Mouse (Mus musculus) limb, embryonic 12.5 days (tissue): ENCODE results near the gene Sinhcaf. TPM values are rescaled to one million over a fixed set of nuclear protein-coding genes. Genes with fewer than 3 reads are reported as not detected.
"Not testable (repeated sequence)": the region's sequence is repeated elsewhere in the genome, so short reads cannot be mapped to it uniquely, and the experiment has no call there.

Experiments
- ATAC-seq: fragments of 200-750 bp; cut with Nextera tagmentation; 2 replicates; pipeline ENCODE4 v1.8.0; 2017; ENCODE audit warnings: low read depth, moderate TSS enrichment; ENCODE audit not compliant: insufficient number of reproducible peaks, insufficient read depth, low FRiP score, low TSS enrichment
- H3K27ac ChIP-seq: fragments of 300-500 bp; sonication (generic); 2 replicates; pipeline ENCODE4 v1.5.1; 2016; ENCODE audit warnings: mild to moderate bottlenecking, moderate library complexity
- H3K27me3 ChIP-seq: fragments of 300-500 bp; sonication (generic); 2 replicates; pipeline ENCODE4 v1.6.1; 2016; ENCODE audit warnings: mild to moderate bottlenecking, moderate library complexity
- H3K36me3 ChIP-seq: fragments of 300-500 bp; sonication (generic); 2 replicates; pipeline ENCODE4 v1.6.1; 2016; ENCODE audit warnings: mild to moderate bottlenecking, moderate library complexity
- H3K4me1 ChIP-seq: fragments of 300-500 bp; sonication (generic); replicated peaks from 2 replicates; pipeline ENCODE4 v1.6.1; 2016
- H3K4me2 ChIP-seq: fragments of 300-500 bp; sonication (generic); 2 replicates; pipeline ENCODE4 v1.6.1; 2016; ENCODE audit warnings: mild to moderate bottlenecking, moderate library complexity
- H3K4me3 ChIP-seq: fragments of 300-500 bp; sonication (generic); replicated peaks from 2 replicates; pipeline ENCODE4 v1.5.1; 2016; ENCODE audit warnings: mild to moderate bottlenecking
- H3K9ac ChIP-seq: fragments of 300-500 bp; sonication (generic); replicated peaks from 2 replicates; pipeline ENCODE4 v1.6.1; 2016; ENCODE audit warnings: mild to moderate bottlenecking, moderate library complexity
- H3K9me3 ChIP-seq: fragments of 300-500 bp; sonication (generic); 2 replicates; pipeline ENCODE4 v1.6.1; 2016; ENCODE audit warnings: mild to moderate bottlenecking, moderate library complexity
- WGBS: fragments of 180-500 bp; shearing (Covaris S2); methylation state at CpG from one replicate; pipeline ENCODE4 v1.1.7; 2016; 5-methylcytosine and 5-hydroxymethylcytosine counted together
- polyA plus RNA-seq: library from polyadenylated mRNA; unstranded; fragments of >200 nt; fragmentation: Nextera tagmentation; extraction: Ambion mirVana; gene quantifications from 2 replicates; pipeline ENCODE4 v1.2.1, GENCODE M21; 2016

Sinhcaf gene
- polyA plus RNA-seq = 152 and 167 TPM in 2 replicates

DNA sequence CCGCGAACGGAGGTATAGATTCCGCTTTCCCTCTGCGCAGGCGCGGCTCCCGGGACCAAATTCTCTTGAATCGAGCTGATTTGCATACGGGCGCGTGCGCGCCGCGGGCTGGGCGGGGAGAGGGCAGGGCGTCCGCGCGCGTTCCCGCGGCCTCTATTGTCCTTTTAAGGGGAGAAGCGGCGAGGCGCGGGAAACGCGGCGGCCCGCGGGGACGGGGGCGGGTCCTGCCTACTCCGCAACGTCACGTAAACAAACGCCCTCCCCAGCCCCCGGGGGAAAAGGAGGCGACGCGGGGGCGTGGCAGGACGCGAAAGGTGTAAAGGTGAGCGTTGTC is at the start of gene Sinhcaf:
Gene Sinhcaf (minus strand): TSS at position 59 of the 334 bp plus-strand sequence.
- H3K9ac ChIP-seq = peak within 1 kb of the TSS; percentile 97
- H3K9me3 ChIP-seq = no peaks in the 10 kb centered on the region
- no peaks in the 10 kb centered on the region for H3K27me3 ChIP-seq
- H3K4me1 ChIP-seq = peaks cover 18% of the 10 kb centered on the region; the same call in 1 of the 2 replicates
- H3K36me3 ChIP-seq = peaks cover 7% of the 10 kb centered on the region; the same call in 1 of the 2 replicates
- H3K4me2 ChIP-seq = peak within 1 kb of the TSS; percentile 60
- peak within 1 kb of the TSS; percentile 97 for H3K27ac ChIP-seq
- WGBS = under 1% methylated on average over 47 of the region's 47 CpGs
- H3K4me3 ChIP-seq = peak within 1 kb of the TSS; percentile 91
- peak; percentile 84 for ATAC-seq

DNA sequence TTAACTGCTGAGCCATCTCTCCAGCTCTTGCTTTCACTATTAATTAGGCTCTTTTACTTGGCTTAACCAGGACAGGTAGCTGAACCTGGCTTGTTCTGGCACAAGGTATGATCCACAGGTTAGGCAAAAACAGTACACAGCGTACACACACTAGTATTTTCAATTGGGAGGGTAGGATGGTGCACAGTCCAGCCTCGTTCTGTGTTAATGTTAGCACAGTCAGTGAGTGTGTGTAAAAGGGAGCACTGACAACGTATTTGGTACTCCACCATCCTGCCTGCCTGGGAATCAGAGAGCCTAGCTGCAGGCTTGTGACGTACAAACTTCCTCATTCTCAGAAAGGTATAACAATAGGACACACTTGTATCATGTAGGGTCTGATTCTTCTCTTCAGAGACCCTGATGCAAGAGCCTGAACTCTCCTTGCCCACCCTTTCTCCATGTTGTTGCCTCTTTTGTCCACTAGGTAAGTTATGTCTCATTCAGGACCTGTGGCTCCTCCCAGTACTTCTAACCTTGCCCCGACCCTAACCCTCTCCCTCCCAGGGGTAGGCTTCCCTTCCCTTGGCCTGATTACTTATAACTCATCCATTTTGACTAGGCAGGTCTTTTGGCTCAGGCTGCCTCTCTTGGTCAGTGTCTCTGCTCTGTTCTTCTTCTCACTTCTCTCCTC is 48.2 kb upstream of the Sinhcaf start:
- Histone ChIP-seq H3K4me1 (peaks cover 8% of the 10 kb centered on the region), H3K4me2 (no peak overlapping the region), H3K36me3 (peaks cover 29% of the 10 kb centered on the region), H3K9me3 (no peaks in the 10 kb centered on the region), H3K9ac (no peak overlapping the region), H3K27me3 (no peaks in the 10 kb centered on the region), H3K27ac (no peak overlapping the region), H3K4me3 (no peak overlapping the region)
- WGBS = 78% methylated on average over 5 of the region's 5 CpGs
- ATAC-seq = peak; percentile 52; the same call in 1 of the 2 replicates

DNA sequence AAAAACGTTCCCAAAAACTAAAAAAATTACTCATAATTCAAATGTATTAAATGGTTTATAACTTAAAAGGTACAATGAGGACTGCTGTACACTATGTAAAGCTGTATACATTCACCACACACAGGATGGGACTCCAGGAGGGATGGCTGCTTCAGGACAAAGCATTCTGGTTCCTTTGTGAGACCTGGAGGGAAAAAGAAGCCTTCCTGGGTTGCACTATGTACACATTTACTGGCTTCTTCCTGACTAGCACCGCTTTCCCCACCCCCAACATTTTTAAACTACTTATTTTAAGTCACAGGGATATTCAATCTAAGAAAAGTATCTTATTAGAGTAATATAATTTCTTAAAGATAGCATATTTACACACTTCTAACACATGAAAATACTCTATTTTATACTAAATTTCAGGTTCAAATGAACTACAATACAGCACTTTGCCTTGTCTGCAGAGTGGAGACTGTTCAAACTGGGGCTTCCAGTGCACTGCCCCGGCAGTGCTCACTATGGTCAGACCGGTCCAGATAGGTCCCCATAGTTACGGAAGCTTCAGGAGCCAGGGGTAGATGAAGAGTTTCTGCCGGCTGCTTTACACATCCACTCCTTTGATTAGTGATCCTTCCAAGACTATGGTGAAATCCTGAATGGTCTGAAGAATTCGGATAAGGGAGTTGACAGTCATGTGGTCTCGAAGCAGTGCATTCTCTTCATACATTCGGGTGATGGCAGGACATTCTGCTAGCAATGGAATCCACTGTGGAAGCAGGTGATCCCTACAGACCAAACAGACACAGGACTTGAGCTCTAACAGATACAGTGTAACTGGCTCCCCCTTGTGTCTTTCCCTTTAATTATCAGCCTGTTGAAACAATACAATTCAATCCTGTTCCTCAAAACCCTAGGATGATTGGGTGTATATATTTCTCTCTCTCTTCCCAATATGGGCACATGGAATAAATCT is 47.1 kb upstream of the Sinhcaf start:
- H3K27me3 ChIP-seq = no peaks in the 10 kb centered on the region

DNA sequence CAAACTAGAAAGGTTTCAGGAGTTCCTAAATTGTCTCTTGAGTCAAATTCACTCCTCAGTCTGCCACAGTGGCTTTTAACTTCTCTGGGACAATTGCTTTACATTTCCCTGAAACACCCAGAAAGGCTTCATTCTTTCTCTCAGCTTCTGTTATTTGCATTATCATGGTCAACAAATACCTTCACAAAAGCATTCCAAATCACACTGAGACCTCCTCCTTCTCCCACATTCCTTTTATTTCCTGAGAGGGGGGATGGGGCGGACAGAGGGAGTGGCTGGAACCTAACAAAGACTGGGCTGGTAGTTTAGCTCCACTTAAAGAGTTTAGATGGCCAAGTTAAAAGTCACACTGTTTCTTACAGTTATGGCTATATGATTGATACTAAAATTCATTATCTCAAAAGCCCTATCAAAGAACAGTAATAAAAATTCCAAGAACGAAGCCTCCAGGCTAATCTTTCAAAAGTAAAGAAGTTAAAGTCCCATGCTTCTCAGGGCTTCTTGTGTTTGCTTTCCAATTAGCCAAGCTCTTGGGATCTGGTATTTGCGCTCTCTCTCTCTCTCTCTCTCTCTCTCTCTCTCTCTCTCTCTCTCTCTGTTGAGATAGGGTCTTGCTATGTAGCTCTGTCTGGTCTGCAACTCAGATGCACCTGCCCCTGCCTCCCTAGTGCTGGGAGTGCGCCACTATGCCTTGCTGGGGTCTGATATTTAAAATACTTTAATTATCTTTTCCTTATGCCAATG is 46.3 kb upstream of the Sinhcaf start:
- H3K4me3 ChIP-seq = no peak overlapping the region
- no peak for ATAC-seq
- H3K4me1 ChIP-seq = peaks cover 8% of the 10 kb centered on the region
- no peak overlapping the region for H3K27ac ChIP-seq
- peaks cover 17% of the 10 kb centered on the region for H3K36me3 ChIP-seq
- H3K4me2 ChIP-seq = no peak overlapping the region
- H3K9me3 ChIP-seq = no peaks in the 10 kb centered on the region
- no peaks in the 10 kb centered on the region for H3K27me3 ChIP-seq
- H3K9ac ChIP-seq = no peak overlapping the region
- 44% methylated on average over 4 of the region's 4 CpGs for WGBS

More for the DNA sequence above, 47.1 kb upstream of the Sinhcaf start:
- peaks cover 25% of the 10 kb centered on the region for H3K36me3 ChIP-seq
- H3K4me1 ChIP-seq = peaks cover 8% of the 10 kb centered on the region
- H3K9me3 ChIP-seq = no peaks in the 10 kb centered on the region
- 40% methylated on average over 9 of the region's 9 CpGs for WGBS
- ATAC-seq = no peak
- H3K4me2 ChIP-seq = no peak overlapping the region
- H3K4me3 ChIP-seq = no peak overlapping the region
- no peak overlapping the region for H3K27ac ChIP-seq
- no peak overlapping the region for H3K9ac ChIP-seq

DNA sequence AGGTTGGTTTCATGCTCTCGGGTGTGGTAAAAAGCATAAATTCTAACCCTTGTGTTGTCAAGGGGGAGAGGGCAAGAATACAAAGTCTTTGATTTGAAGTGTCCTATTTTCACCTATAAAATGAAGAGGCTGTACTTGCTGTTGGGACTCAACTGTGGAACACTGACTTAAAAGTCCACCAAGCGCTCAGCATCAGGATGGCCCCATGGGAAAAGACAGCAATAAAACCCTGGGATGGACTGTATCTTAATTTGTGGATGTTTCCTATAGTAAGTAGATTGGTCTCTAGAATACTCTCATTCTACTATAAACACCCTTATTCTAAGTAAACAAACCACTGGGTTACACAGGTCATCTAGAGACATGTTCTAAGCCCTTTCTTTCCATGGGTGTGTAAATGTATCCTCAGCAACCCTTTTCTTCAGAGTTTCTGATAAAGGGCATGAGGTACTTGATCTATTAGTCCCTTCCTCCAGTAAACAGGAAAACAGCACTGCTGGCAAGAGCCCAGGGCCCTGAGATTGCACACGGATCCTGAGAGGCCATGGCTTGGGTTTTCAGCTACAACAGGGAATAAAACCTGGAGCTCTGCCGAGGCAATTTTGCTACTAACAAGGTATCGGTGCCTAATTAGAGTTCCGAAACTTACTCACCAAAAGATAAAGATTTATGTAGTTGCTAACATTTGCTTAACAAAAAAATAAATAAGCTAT is 45.5 kb upstream of the Sinhcaf start:
- no peaks in the 10 kb centered on the region for H3K9me3 ChIP-seq
- H3K4me2 ChIP-seq = no peak overlapping the region
- H3K9ac ChIP-seq = no peak overlapping the region
- peaks cover 8% of the 10 kb centered on the region for H3K4me1 ChIP-seq
- no peak overlapping the region for H3K4me3 ChIP-seq
- no peaks in the 10 kb centered on the region for H3K27me3 ChIP-seq
- WGBS = 50% methylated on average over 6 of the region's 6 CpGs
- H3K36me3 ChIP-seq = peaks cover 10% of the 10 kb centered on the region; the same call in 1 of the 2 replicates
- no peak for ATAC-seq
- H3K27ac ChIP-seq = no peak overlapping the region

DNA sequence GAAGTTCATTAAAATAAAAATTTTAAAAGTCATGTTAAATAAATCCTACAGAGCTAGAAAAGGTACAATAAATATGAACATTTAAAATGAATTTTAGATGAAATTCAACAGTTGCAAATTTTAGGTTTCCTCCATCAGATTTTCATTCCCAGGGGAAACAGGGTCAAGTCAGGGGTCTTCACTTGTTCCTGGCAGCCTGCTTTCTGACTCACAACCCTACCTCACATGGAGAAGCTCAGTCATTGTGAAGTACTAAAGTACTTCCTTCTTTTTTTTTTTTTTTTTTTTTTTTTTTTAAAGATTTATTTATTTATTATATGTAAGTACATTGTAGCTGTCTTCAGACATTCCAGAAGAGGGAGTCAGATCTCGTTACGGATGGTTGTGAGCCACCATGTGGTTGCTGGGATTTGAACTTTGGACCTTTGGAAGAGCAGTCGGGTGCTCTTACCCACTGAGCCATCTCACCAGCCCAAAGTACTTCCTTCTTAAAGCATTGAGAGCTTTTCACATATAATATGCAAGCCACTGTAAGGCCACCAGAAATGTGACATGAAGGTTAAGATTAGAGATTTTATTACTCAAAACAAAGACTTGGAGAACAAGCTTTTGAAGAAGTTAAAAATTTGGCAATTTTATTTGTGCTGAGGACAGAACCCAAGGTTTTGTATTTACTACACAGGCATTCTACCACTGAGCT is 43.7 kb upstream of the Sinhcaf start:
- H3K27me3 ChIP-seq, H3K9ac ChIP-seq, H3K4me3 ChIP-seq, H3K36me3 ChIP-seq, H3K9me3 ChIP-seq, ATAC-seq, H3K4me2 ChIP-seq, H3K4me1 ChIP-seq, H3K27ac ChIP-seq: not testable (repeated sequence)
- WGBS = 80% methylated on average over 1 of the region's 3 CpGs

DNA sequence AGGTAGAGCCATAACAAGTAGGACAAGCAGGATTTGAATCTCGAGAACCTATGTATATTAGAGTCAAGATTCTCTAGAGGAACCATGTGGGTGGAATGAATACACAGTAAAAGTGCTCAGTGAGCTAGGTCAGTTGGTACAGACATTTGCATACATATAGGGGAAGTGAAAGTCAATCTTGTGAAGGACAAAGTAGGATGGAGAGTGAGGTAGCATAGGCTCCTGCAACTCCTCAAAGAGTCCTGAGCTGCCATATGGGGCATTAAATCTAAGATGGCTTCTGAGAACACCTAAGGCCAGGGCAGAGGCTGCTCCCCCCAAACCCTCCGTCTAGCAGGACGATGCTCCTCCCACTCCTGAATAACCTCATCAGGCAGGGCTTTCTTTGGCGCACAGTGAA is 39.7 kb upstream of the Sinhcaf start:
- H3K36me3 ChIP-seq = no peaks in the 10 kb centered on the region
- H3K4me1 ChIP-seq = no peaks in the 10 kb centered on the region
- ATAC-seq = no peak
- H3K9ac ChIP-seq = no peak overlapping the region
- WGBS = 83% methylated on average over 4 of the region's 4 CpGs
- H3K9me3 ChIP-seq = no peaks in the 10 kb centered on the region
- no peak overlapping the region for H3K4me3 ChIP-seq
- no peak overlapping the region for H3K27ac ChIP-seq
- no peaks in the 10 kb centered on the region for H3K27me3 ChIP-seq
- no peak overlapping the region for H3K4me2 ChIP-seq

DNA sequence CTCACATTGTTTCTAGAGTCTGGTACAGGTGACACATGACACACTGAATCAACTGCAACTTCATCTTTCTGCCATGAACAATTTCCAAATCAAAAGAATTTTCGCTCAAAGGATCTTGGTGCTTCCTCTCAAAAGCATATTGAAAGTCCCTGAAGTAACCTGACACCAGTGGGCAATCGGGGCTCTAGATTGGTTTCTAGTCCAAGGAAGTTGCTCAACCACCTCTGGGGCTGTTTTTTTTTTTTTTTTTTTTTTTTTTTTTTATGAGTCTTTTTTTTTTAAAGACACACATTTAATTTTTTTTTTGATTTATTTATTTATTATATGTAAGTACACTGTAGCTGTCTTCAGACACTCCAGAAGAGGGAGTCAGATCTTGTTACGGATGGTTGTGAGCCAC is 34.2 kb upstream of the Sinhcaf start:
- H3K27ac ChIP-seq = no peak overlapping the region
- WGBS = 68% methylated on average over 3 of the region's 3 CpGs
- no peaks in the 10 kb centered on the region for H3K27me3 ChIP-seq
- no peaks in the 10 kb centered on the region for H3K4me1 ChIP-seq
- no peaks in the 10 kb centered on the region for H3K9me3 ChIP-seq
- no peaks in the 10 kb centered on the region for H3K36me3 ChIP-seq
- no peak for ATAC-seq
- H3K4me2 ChIP-seq = no peak overlapping the region
- H3K9ac ChIP-seq = no peak overlapping the region
- no peak overlapping the region for H3K4me3 ChIP-seq

DNA sequence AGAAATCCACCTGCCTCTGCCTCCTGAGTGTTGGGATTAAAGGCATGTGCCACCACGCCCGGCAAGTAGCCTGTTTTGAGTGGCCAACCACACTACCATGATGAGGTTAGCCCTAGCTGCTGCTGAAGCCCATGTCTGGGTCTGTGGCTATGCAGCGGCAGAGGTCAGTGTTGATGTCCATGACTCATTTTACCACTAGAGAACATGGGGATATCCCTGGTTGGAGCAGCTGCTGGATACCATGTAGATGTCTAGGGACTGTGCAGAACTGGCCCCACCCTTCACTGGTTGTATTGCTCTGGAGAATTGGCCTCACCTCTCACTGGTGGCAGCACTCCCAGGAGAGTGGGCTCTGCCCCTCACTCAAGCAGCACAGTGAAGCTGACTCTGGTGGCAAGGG is 28.8 kb upstream of the Sinhcaf start:
- Histone ChIP-seq H3K9me3 (no peaks in the 10 kb centered on the region), H3K36me3 (no peaks in the 10 kb centered on the region), H3K27ac (no peak overlapping the region), H3K4me2 (no peak overlapping the region), H3K4me1 (peaks cover 14% of the 10 kb centered on the region), H3K4me3 (no peak overlapping the region), H3K9ac (no peak overlapping the region), H3K27me3 (no peaks in the 10 kb centered on the region)
- 80% methylated on average over 3 of the region's 3 CpGs for WGBS
- ATAC-seq = 0 out of 2 replicates have a peak, but pooled peaks have one; percentile 27

DNA sequence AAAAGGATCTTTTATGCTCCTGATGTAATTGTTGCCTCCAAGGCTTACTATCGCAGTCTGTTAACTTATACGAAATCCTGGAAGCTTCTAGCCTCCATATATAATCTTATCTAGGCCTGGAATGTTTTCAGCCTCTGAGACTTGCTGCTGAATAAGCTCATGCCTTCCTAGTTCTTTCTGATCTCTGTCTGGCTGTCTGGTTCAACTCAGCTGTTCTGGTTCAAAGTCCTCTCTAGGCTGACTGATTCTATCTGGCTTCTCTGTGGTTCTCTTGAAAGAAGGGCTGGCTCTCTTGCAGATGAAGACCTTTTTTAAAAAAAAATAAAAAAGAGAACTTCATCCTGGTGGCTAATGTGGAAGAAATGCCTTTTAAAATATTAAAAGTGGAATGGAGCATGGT is 26.6 kb upstream of the Sinhcaf start:
- WGBS = 85% methylated on average over 2 of the region's 2 CpGs
- no peak overlapping the region for H3K27ac ChIP-seq
- H3K36me3 ChIP-seq = no peaks in the 10 kb centered on the region
- ATAC-seq = no peak
- H3K4me3 ChIP-seq = no peak overlapping the region
- H3K9me3 ChIP-seq = no peaks in the 10 kb centered on the region
- H3K27me3 ChIP-seq = no peaks in the 10 kb centered on the region
- no peak overlapping the region for H3K9ac ChIP-seq
- peaks cover 14% of the 10 kb centered on the region for H3K4me1 ChIP-seq
- H3K4me2 ChIP-seq = no peak overlapping the region
